Mouse (Mus musculus): ENCODE measurements at regions not wholly inside any gene's neighbourhood (a gene's known extent, or its start where the extent isn't known, plus 50 kb on each side); places are given as distances from the start of the nearest gene placed in this dataset.

DNA sequence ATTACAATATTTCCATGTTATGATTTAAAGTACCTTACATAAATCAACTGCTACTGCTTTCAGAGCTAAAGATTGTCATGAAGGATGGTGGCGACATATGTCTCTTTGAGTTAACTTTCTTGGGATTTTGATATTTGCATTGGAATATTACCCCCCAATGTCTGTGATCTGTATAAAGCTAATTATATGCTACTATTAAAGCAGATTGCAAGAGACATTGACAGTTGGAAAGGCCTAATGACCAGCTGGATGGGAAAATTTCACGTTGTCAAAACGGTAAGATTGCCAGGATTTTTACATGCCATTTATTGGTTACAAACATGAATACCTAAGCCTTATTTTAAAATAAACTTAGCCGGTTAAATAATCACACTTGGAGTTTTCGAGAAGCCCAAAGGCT lies 969.1 kb upstream of the Diaph2 start:
- in situ Hi-C loops (cut with MboI, MseI): loop anchor here in 1 of 2 experiments (10.0 kb wide), 1 partner anchor 1596 kb away; no protein-coding TSS in a partner anchor

GRCm38 (mm10) chrX:128784543-128784942 lies 965.0 kb upstream of the Diaph2 start:
- in situ Hi-C loops (cut with MboI, MseI): loop anchor here in 1 of 2 experiments (10.0 kb wide), 1 partner anchor 1600 kb away; no protein-coding TSS in a partner anchor

All from T-helper 17 cell (primary cell).